Mouse (Mus musculus) ES-E14 (cell line): ENCODE results near the gene Gngt2.

Experiments used
- ZC3H11A ChIP-seq: IDR thresholded peaks from 2 replicates; pipeline ENCODE4 v1.6.1; 2012; ENCODE audit warnings: low read depth, mild to moderate bottlenecking, inconsistent platforms, low read length, borderline replicate concordance
- ZNF384 ChIP-seq: IDR thresholded peaks from 2 replicates; pipeline ENCODE4 v1.6.1; 2012; ENCODE audit warnings: low read depth, low read length, inconsistent platforms

- TF ChIP-seq ZNF384 (no peak), ZC3H11A (no peak)
Measured at GRCm38 (mm10) chr11:95829526-95830050, 7.4 kb upstream of the Gngt2 start.
